Mouse (Mus musculus) hindbrain, embryonic 13.5 days (tissue): ENCODE data around the gene Ccdc177. TPM values are rescaled to one million over a fixed set of nuclear protein-coding genes. Genes with fewer than 3 reads are reported as not detected.

Experiments
- ATAC-seq: fragments of 200-750 bp; cut with Nextera tagmentation; 2 replicates; pipeline ENCODE4 v1.8.0; 2017; ENCODE audit warnings: moderate TSS enrichment; ENCODE audit not compliant: low FRiP score
- H3K27ac ChIP-seq: fragments of 300-500 bp; sonication (generic); 2 replicates; pipeline ENCODE4 v1.5.1; 2015; ENCODE audit warnings: inconsistent platforms, mild to moderate bottlenecking, moderate library complexity
- H3K27me3 ChIP-seq: fragments of 300-500 bp; sonication (generic); 2 replicates; pipeline ENCODE4 v1.6.1; 2015; ENCODE audit warnings: mild to moderate bottlenecking, inconsistent platforms
- H3K36me3 ChIP-seq: fragments of 300-500 bp; sonication (generic); 2 replicates; pipeline ENCODE4 v1.6.1; 2015; ENCODE audit warnings: mild to moderate bottlenecking, inconsistent platforms
- H3K4me1 ChIP-seq: fragments of 300-500 bp; sonication (generic); replicated peaks from 2 replicates; pipeline ENCODE4 v1.6.1; 2015; ENCODE audit warnings: inconsistent platforms
- H3K4me2 ChIP-seq: fragments of 300-500 bp; sonication (generic); 2 replicates; pipeline ENCODE4 v1.6.1; 2015; ENCODE audit warnings: inconsistent platforms, mild to moderate bottlenecking, moderate library complexity
- H3K4me3 ChIP-seq: fragments of 300-500 bp; sonication (generic); 2 replicates; pipeline ENCODE4 v1.5.1; 2015; ENCODE audit warnings: mild to moderate bottlenecking, inconsistent platforms
- H3K9ac ChIP-seq: fragments of 300-500 bp; sonication (generic); 2 replicates; pipeline ENCODE4 v1.6.1; 2015; ENCODE audit warnings: mild to moderate bottlenecking, inconsistent platforms
- H3K9me3 ChIP-seq: fragments of 300-500 bp; sonication (generic); 2 replicates; pipeline ENCODE4 v1.6.1; 2016; ENCODE audit warnings: inconsistent platforms
- WGBS: fragments of 180-500 bp; shearing (Covaris S2); methylation state at CpG from one replicate; pipeline ENCODE4 v1.1.7; 2015; 5-methylcytosine and 5-hydroxymethylcytosine counted together
- polyA plus RNA-seq: library from polyadenylated mRNA; unstranded; fragments of >200 nt; fragmentation: Nextera tagmentation; extraction: Ambion mirVana; gene quantifications from 2 replicates; pipeline ENCODE4 v1.2.1, GENCODE M21; 2015

Ccdc177 gene
- polyA plus RNA-seq = 3.8 and 4.0 TPM in 2 replicates

DNA sequence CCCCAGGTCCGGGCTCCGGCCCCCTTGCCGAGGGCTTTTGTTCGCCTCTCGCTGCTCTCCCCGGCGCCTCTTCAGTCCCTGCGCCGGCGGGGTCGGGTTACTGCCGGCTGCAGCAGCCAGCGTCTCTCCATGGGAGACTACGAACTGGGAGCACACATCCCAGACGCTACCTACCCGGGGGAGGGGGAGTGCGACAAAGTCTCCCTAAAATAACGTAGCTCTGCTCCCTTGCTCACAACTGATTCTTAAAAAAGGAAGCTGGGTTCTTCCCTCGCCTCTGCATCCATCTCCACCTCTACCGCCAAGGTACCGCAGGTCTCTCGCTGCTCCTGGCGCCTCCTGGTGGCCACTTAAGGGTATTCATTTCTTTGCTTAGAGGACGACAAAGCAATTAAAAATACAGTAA lies at the start of gene Ccdc177:
TSS of gene Ccdc177 (minus strand) at position 292 of the 406 bp plus-strand sequence.
- Histone ChIP-seq H3K27ac (peak within 1 kb of the TSS; percentile 98), H3K27me3 (peaks cover 15% of the 10 kb centered on the region; the same call in 1 of the 2 replicates), H3K4me1 (peaks cover 28% of the 10 kb centered on the region), H3K36me3 (peaks cover 37% of the 10 kb centered on the region), H3K4me2 (peak within 1 kb of the TSS; percentile 80), H3K9ac (peak within 1 kb of the TSS; percentile 97), H3K9me3 (peaks cover 17% of the 10 kb centered on the region), H3K4me3 (peak within 1 kb of the TSS; percentile 75)
- peak; percentile 62 for ATAC-seq
- WGBS = under 1% methylated on average over 24 of the region's 24 CpGs

GRCm38 (mm10) chr12:80810005-80810404 lies 49.5 kb upstream of the Ccdc177 start:
- no peak for ATAC-seq
- Histone ChIP-seq H3K4me1 (peaks cover 31% of the 10 kb centered on the region), H3K27ac (no peak overlapping the region), H3K9me3 (no peaks in the 10 kb centered on the region), H3K27me3 (no peaks in the 10 kb centered on the region), H3K4me2 (no peak overlapping the region), H3K4me3 (no peak overlapping the region), H3K9ac (no peak overlapping the region), H3K36me3 (no peaks in the 10 kb centered on the region)
- 86% methylated on average over 2 of the region's 2 CpGs for WGBS

- no peak for ATAC-seq
- Histone ChIP-seq H3K36me3 (no peaks in the 10 kb centered on the region), H3K9ac (no peak overlapping the region), H3K4me2 (no peak overlapping the region), H3K4me3 (no peak overlapping the region), H3K9me3 (no peaks in the 10 kb centered on the region), H3K27me3 (no peaks in the 10 kb centered on the region), H3K27ac (peak overlapping the region; percentile 0; the same call in 1 of the 2 replicates), H3K4me1 (peaks cover 44% of the 10 kb centered on the region)
- WGBS = 22% methylated on average over 2 of the region's 2 CpGs
Measured at GRCm38 (mm10) chr12:80807451-80808085, 47.1 kb upstream of the Ccdc177 start.

GRCm38 (mm10) chr12:80804861-80805428 lies 44.5 kb upstream of the Ccdc177 start:
- no peak for ATAC-seq
- Histone ChIP-seq H3K36me3 (no peaks in the 10 kb centered on the region), H3K4me1 (peaks cover 33% of the 10 kb centered on the region), H3K4me2 (no peak overlapping the region), H3K9me3 (no peaks in the 10 kb centered on the region), H3K27me3 (no peaks in the 10 kb centered on the region), H3K9ac (no peak overlapping the region), H3K27ac (no peak overlapping the region), H3K4me3 (no peak overlapping the region)
- 95% methylated on average over 6 of the region's 6 CpGs for WGBS

DNA sequence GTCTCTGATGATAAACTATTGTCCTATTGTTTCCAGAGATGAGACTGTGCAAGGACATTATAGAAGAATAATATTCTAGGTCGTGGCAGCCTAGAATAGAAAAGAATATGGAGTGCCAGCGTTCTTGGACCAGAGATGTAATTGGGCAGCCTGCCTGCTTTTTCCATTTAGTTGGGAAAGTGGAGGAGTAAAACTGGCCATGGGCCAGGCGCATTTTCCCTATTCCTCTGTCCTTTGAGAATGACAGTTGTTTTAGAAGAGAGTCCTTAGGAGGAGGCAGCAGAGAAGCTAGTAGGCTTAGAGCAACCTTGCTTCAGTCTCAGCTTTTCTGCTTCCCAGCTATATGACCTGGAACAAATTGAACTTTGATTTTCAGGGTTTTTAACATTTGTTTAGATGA lies 43.4 kb upstream of the Ccdc177 start:
- Histone ChIP-seq H3K9ac (no peak overlapping the region), H3K4me2 (no peak overlapping the region), H3K9me3 (no peaks in the 10 kb centered on the region), H3K27me3 (no peaks in the 10 kb centered on the region), H3K36me3 (no peaks in the 10 kb centered on the region), H3K27ac (0 out of 2 replicates have a peak overlapping the region, but pooled peaks have one; percentile 23), H3K4me3 (no peak overlapping the region), H3K4me1 (peaks cover 28% of the 10 kb centered on the region)
- WGBS = 45% methylated on average over 3 of the region's 3 CpGs
- ATAC-seq = no peak

DNA sequence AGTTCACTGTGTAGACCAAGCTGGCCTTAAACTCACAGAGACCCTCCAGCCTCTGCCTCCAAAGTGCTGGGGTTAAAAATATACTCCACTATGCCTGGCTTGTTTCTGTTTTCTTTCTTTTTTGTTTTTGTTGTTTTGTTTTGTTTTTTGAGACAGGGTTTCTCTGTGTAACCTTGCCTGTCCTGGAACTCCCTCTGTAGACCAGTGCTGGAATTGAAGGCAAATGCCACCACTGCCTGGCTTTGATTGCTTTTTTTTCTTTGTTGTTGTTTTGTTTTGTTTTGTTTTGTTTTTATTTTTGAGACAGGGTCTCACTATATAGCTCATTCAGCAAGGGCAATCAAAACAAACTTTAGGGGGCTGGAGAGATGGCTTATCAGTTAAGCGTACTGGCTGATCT lies 41.0 kb upstream of the Ccdc177 start:
- Histone ChIP-seq H3K9ac (no peak overlapping the region), H3K4me1 (peaks cover 20% of the 10 kb centered on the region), H3K4me2 (no peak overlapping the region), H3K27ac (no peak overlapping the region), H3K4me3 (no peak overlapping the region), H3K36me3 (no peaks in the 10 kb centered on the region), H3K27me3 (no peaks in the 10 kb centered on the region), H3K9me3 (no peaks in the 10 kb centered on the region)
- no peak for ATAC-seq
- WGBS = 97% methylated on average over 1 of the region's 1 CpGs

GRCm38 (mm10) chr12:80800156-80800555 lies 39.7 kb upstream of the Ccdc177 start:
- Histone ChIP-seq H3K4me1 (peaks cover 23% of the 10 kb centered on the region), H3K27ac (no peak overlapping the region), H3K9ac (no peak overlapping the region), H3K4me2 (no peak overlapping the region), H3K4me3 (no peak overlapping the region), H3K9me3 (no peaks in the 10 kb centered on the region), H3K27me3 (no peaks in the 10 kb centered on the region), H3K36me3 (no peaks in the 10 kb centered on the region)
- WGBS = 97% methylated on average over 3 of the region's 3 CpGs
- ATAC-seq = no peak

- H3K9me3 ChIP-seq = no peaks in the 10 kb centered on the region
- H3K27ac ChIP-seq = no peak overlapping the region
- no peaks in the 10 kb centered on the region for H3K27me3 ChIP-seq
- no peak for ATAC-seq
- no peak overlapping the region for H3K4me2 ChIP-seq
- H3K9ac ChIP-seq = no peak overlapping the region
- H3K4me1 ChIP-seq = peaks cover 16% of the 10 kb centered on the region
- H3K4me3 ChIP-seq = no peak overlapping the region
- H3K36me3 ChIP-seq = no peaks in the 10 kb centered on the region
Measured at GRCm38 (mm10) chr12:80798271-80798670, 37.8 kb upstream of the Ccdc177 start.

DNA sequence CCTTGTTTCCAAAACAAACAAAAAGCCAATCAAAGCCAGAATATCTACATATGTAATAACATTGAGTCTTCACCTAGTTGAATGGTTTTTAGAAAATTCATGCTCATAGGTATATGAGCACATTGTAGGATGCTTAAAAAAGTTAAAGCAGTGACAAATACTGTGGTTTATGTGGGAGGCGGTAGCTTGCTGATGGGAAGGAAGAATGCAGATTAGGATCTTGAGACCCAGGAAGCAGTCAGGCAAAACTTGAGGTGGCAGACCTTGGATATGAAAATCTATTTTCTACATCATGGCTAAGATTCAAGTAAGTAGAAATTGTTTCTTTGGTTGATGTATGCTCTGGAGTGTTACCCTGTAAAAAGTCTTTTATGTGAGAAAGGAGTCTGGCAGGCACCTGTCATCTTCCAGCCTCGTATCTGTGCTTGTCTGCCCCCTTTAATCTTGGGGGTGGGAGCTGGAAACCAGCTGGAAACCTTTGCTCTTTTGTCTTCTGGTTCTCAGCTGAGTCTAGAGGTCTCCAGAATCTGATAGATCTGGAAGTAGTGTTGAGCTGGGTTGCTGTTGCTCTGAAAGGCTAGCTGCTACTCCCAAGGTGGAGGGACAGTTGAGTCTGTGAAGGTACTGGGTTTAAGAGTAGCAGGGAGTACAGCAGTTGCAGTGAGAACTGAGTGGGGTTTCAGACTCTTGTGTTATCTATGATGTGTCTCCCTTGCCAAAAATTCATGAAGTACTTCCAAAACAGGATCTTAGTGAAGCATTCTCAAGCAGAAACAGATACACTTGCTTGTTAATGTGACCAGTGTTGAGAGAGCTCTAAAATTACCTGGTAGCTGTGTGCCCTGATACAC lies 34.7 kb upstream of the Ccdc177 start:
- Histone ChIP-seq H3K27ac (no peak overlapping the region), H3K4me1 (peaks cover 29% of the 10 kb centered on the region), H3K4me2 (no peak overlapping the region), H3K27me3 (no peaks in the 10 kb centered on the region), H3K4me3 (no peak overlapping the region), H3K9ac (no peak overlapping the region), H3K9me3 (no peaks in the 10 kb centered on the region), H3K36me3 (no peaks in the 10 kb centered on the region)
- 63% methylated on average over 2 of the region's 2 CpGs for WGBS
- no peak for ATAC-seq

- H3K4me1 ChIP-seq = peaks cover 34% of the 10 kb centered on the region
- no peaks in the 10 kb centered on the region for H3K9me3 ChIP-seq
- no peak overlapping the region for H3K9ac ChIP-seq
- H3K27me3 ChIP-seq = no peaks in the 10 kb centered on the region
- WGBS = 94% methylated on average over 4 of the region's 4 CpGs
- H3K4me2 ChIP-seq = no peak overlapping the region
- no peaks in the 10 kb centered on the region for H3K36me3 ChIP-seq
- no peak for ATAC-seq
- H3K27ac ChIP-seq = no peak overlapping the region
- no peak overlapping the region for H3K4me3 ChIP-seq
Measured at GRCm38 (mm10) chr12:80794522-80794921, 34.0 kb upstream of the Ccdc177 start.

- WGBS = 88% methylated on average over 1 of the region's 1 CpGs
Measured at GRCm38 (mm10) chr12:80793535-80793934, 33.0 kb upstream of the Ccdc177 start.

GRCm38 (mm10) chr12:80792867-80793266 lies 32.4 kb upstream of the Ccdc177 start:
- peak overlapping the region; percentile 23; the same call in 1 of the 2 replicates for H3K4me2 ChIP-seq
- no peak for ATAC-seq
- no peak overlapping the region for H3K4me3 ChIP-seq
- H3K27ac ChIP-seq = no peak overlapping the region
- H3K27me3 ChIP-seq = no peaks in the 10 kb centered on the region
- 76% methylated on average over 5 of the region's 5 CpGs for WGBS
- H3K9ac ChIP-seq = no peak overlapping the region
- H3K36me3 ChIP-seq = no peaks in the 10 kb centered on the region
- peaks cover 27% of the 10 kb centered on the region for H3K4me1 ChIP-seq
- H3K9me3 ChIP-seq = no peaks in the 10 kb centered on the region

More at GRCm38 (mm10) chr12:80793535-80793934, 33.0 kb upstream of the Ccdc177 start:
- no peak for ATAC-seq
- Histone ChIP-seq H3K4me3 (no peak overlapping the region), H3K36me3 (no peaks in the 10 kb centered on the region), H3K4me2 (no peak overlapping the region), H3K27ac (no peak overlapping the region), H3K9ac (no peak overlapping the region), H3K9me3 (no peaks in the 10 kb centered on the region), H3K4me1 (peaks cover 33% of the 10 kb centered on the region), H3K27me3 (no peaks in the 10 kb centered on the region)
